Mouse (Mus musculus): ENCODE results near the gene Fam102a. TPM values are rescaled to one million over a fixed set of nuclear protein-coding genes. Genes with fewer than 3 reads are reported as not detected.

The Fam102a gene
- polyA plus RNA-seq, 1 experiment, result 17.6 TPM

- H3K27ac ChIP-seq (ENCODE audit: control insufficient read depth, insufficient read depth, low read depth, low read length), result no peak overlapping the region
- no peak for TF ChIP-seq CTCF (IDR thresholded peaks at IDR 0.05; ENCODE audit: control insufficient read depth, insufficient read depth, insufficient replicate concordance, low read depth, low read length)
- TF ChIP-seq POLR2A (IDR thresholded peaks at IDR 0.05; ENCODE audit: control insufficient read depth, low read depth, low read length), result no peak
Measured at GRCm38 (mm10) chr2:32590224-32590623, 55.1 kb downstream of the Fam102a start.

GRCm38 (mm10) chr2:32591249-32591648 is 56.1 kb downstream of the Fam102a start:
- no peak overlapping the region for H3K27ac ChIP-seq (ENCODE audit: control insufficient read depth, insufficient read depth, low read depth, low read length)
- TF ChIP-seq CTCF (IDR thresholded peaks at IDR 0.05; ENCODE audit: control insufficient read depth, insufficient read depth, insufficient replicate concordance, low read depth, low read length), result no peak
- H3K36me3 ChIP-seq (ENCODE audit: control insufficient read depth, insufficient read depth, low read length), result no peaks in the 10 kb centered on the region
- H3K4me3 ChIP-seq (ENCODE audit: control insufficient read depth, low read depth, low read length), result no peak overlapping the region
- H3K4me1 ChIP-seq (ENCODE audit: control insufficient read depth, insufficient read depth, low read length), result peaks cover 3% of the 10 kb centered on the region; the same call in 1 of the 2 replicates
- no peaks in the 10 kb centered on the region for H3K27me3 ChIP-seq (ENCODE audit: control insufficient read depth, insufficient read depth, low read length)

More at GRCm38 (mm10) chr2:32590224-32590623, 55.1 kb downstream of the Fam102a start:
- H3K4me1 ChIP-seq (ENCODE audit: control insufficient read depth, insufficient read depth, low read length), result peaks cover 3% of the 10 kb centered on the region
- no peaks in the 10 kb centered on the region for H3K27me3 ChIP-seq (ENCODE audit: control insufficient read depth, insufficient read depth, low read length)
- H3K36me3 ChIP-seq (ENCODE audit: control insufficient read depth, insufficient read depth, low read length), result no peaks in the 10 kb centered on the region
- H3K4me3 ChIP-seq (ENCODE audit: control insufficient read depth, low read depth, low read length), result no peak overlapping the region

GRCm38 (mm10) chr2:32596725-32597124 is 61.6 kb downstream of the Fam102a start:
- H3K27ac ChIP-seq (ENCODE audit: control insufficient read depth, insufficient read depth, low read depth, low read length), result no peak overlapping the region

GRCm38 (mm10) chr2:32597248-32597647 is 62.1 kb downstream of the Fam102a start:
- Histone ChIP-seq H3K4me1 (ENCODE audit: control insufficient read depth, insufficient read depth, low read length) (no peaks in the 10 kb centered on the region), H3K27me3 (ENCODE audit: control insufficient read depth, insufficient read depth, low read length) (no peaks in the 10 kb centered on the region), H3K27ac (ENCODE audit: control insufficient read depth, insufficient read depth, low read depth, low read length) (no peak overlapping the region), H3K36me3 (ENCODE audit: control insufficient read depth, insufficient read depth, low read length) (no peaks in the 10 kb centered on the region), H3K4me3 (ENCODE audit: control insufficient read depth, low read depth, low read length) (no peak overlapping the region)
- TF ChIP-seq CTCF (IDR thresholded peaks at IDR 0.05; ENCODE audit: control insufficient read depth, insufficient read depth, insufficient replicate concordance, low read depth, low read length), result no peak
- no peak for TF ChIP-seq POLR2A (IDR thresholded peaks at IDR 0.05; ENCODE audit: control insufficient read depth, low read depth, low read length)

More at GRCm38 (mm10) chr2:32596725-32597124, 61.6 kb downstream of the Fam102a start:
- Histone ChIP-seq H3K4me3 (ENCODE audit: control insufficient read depth, low read depth, low read length) (no peak overlapping the region), H3K27me3 (ENCODE audit: control insufficient read depth, insufficient read depth, low read length) (no peaks in the 10 kb centered on the region), H3K4me1 (ENCODE audit: control insufficient read depth, insufficient read depth, low read length) (no peaks in the 10 kb centered on the region), H3K36me3 (ENCODE audit: control insufficient read depth, insufficient read depth, low read length) (no peaks in the 10 kb centered on the region)
- no peak for TF ChIP-seq POLR2A (IDR thresholded peaks at IDR 0.05; ENCODE audit: control insufficient read depth, low read depth, low read length)
- TF ChIP-seq CTCF (IDR thresholded peaks at IDR 0.05; ENCODE audit: control insufficient read depth, insufficient read depth, insufficient replicate concordance, low read depth, low read length), result no peak

- Histone ChIP-seq H3K4me3 (ENCODE audit: control insufficient read depth, low read depth, low read length) (no peak overlapping the region), H3K36me3 (ENCODE audit: control insufficient read depth, insufficient read depth, low read length) (no peaks in the 10 kb centered on the region), H3K27me3 (ENCODE audit: control insufficient read depth, insufficient read depth, low read length) (no peaks in the 10 kb centered on the region), H3K27ac (ENCODE audit: control insufficient read depth, insufficient read depth, low read depth, low read length) (no peak overlapping the region), H3K4me1 (ENCODE audit: control insufficient read depth, insufficient read depth, low read length) (peaks cover 4% of the 10 kb centered on the region)
- TF ChIP-seq CTCF (IDR thresholded peaks at IDR 0.05; ENCODE audit: control insufficient read depth, insufficient read depth, insufficient replicate concordance, low read depth, low read length), result 0 out of 2 replicates have a peak, but pooled peaks have one; percentile 8
- TF ChIP-seq POLR2A (IDR thresholded peaks at IDR 0.05; ENCODE audit: control insufficient read depth, low read depth, low read length), result no peak
Measured at GRCm38 (mm10) chr2:32597699-32598098, 62.6 kb downstream of the Fam102a start.

GRCm38 (mm10) chr2:32598506-32598905 is 63.4 kb downstream of the Fam102a start:
- peaks cover 4% of the 10 kb centered on the region for H3K4me1 ChIP-seq (ENCODE audit: control insufficient read depth, insufficient read depth, low read length)
- H3K36me3 ChIP-seq (ENCODE audit: control insufficient read depth, insufficient read depth, low read length), result no peaks in the 10 kb centered on the region
- H3K4me3 ChIP-seq (ENCODE audit: control insufficient read depth, low read depth, low read length), result no peak overlapping the region
- H3K27me3 ChIP-seq (ENCODE audit: control insufficient read depth, insufficient read depth, low read length), result no peaks in the 10 kb centered on the region
- TF ChIP-seq CTCF (IDR thresholded peaks at IDR 0.05; ENCODE audit: control insufficient read depth, insufficient read depth, insufficient replicate concordance, low read depth, low read length), result no peak
- no peak for TF ChIP-seq POLR2A (IDR thresholded peaks at IDR 0.05; ENCODE audit: control insufficient read depth, low read depth, low read length)
- H3K27ac ChIP-seq (ENCODE audit: control insufficient read depth, insufficient read depth, low read depth, low read length), result no peak overlapping the region

GRCm38 (mm10) chr2:32599409-32599808 is 64.3 kb downstream of the Fam102a start, which contains the start of gene St6galnac6:
TSS of gene St6galnac6 (plus strand) at chr2:32599709.
- no peak for TF ChIP-seq POLR2A (IDR thresholded peaks at IDR 0.05; ENCODE audit: control insufficient read depth, low read depth, low read length)
- TF ChIP-seq CTCF (IDR thresholded peaks at IDR 0.05; ENCODE audit: control insufficient read depth, insufficient read depth, insufficient replicate concordance, low read depth, low read length), result no peak
- Histone ChIP-seq H3K27ac (ENCODE audit: control insufficient read depth, insufficient read depth, low read depth, low read length) (no peak within 1 kb of the TSS), H3K27me3 (ENCODE audit: control insufficient read depth, insufficient read depth, low read length) (no peaks in the 10 kb centered on the region)

More at GRCm38 (mm10) chr2:32599409-32599808, 64.3 kb downstream of the Fam102a start, which contains the start of gene St6galnac6:
- Histone ChIP-seq H3K36me3 (ENCODE audit: control insufficient read depth, insufficient read depth, low read length) (no peaks in the 10 kb centered on the region), H3K4me3 (ENCODE audit: control insufficient read depth, low read depth, low read length) (no peak within 1 kb of the TSS), H3K4me1 (ENCODE audit: control insufficient read depth, insufficient read depth, low read length) (peaks cover 4% of the 10 kb centered on the region)

All from testis, adult 2 months (tissue).